Mouse (Mus musculus): ENCODE results near the gene Fam129b. TPM values are rescaled to one million over a fixed set of nuclear protein-coding genes. Genes with fewer than 3 reads are reported as not detected.

The Fam129b gene
- 11.9 and 12.4 TPM in 2 replicates for polyA plus RNA-seq (2016; fragmentation: Nextera tagmentation; extraction: Ambion mirVana)

- Histone ChIP-seq H3K4me3 (peak within 1 kb of the TSS; percentile 67), H3K4me2 (peak within 1 kb of the TSS; percentile 97), H3K36me3 (no peaks in the 10 kb centered on the region), H3K4me1 (peaks cover 58% of the 10 kb centered on the region), H3K27ac (peak within 1 kb of the TSS; percentile 3; the same call in 1 of the 2 replicates), H3K27me3 (replicated peaks) (peaks cover 37% of the 10 kb centered on the region), H3K9me3 (replicated peaks) (no peaks in the 10 kb centered on the region), H3K9ac (peak within 1 kb of the TSS; percentile 78)
- peak; percentile 84 for ATAC-seq
- WGBS (ENCODE audit: insufficient replicate concordance) = under 1% methylated on average over 58 of the region's 68 CpGs
Measured at GRCm38 (mm10) chr2:32875675-32876489, at the start of gene Fam129b. Fam129b (plus strand) TSS chr2:32876114.

GRCm38 (mm10) chr2:32828979-32829676 lies 46.8 kb upstream of the Fam129b start:
- peaks cover 7% of the 10 kb centered on the region for H3K4me1 ChIP-seq
- no peak overlapping the region for H3K4me3 ChIP-seq
- no peaks in the 10 kb centered on the region for H3K36me3 ChIP-seq
- no peak overlapping the region for H3K27ac ChIP-seq
- WGBS (ENCODE audit: insufficient replicate concordance) = 50% methylated on average over 11 of the region's 11 CpGs
- no peaks in the 10 kb centered on the region for H3K9me3 ChIP-seq (replicated peaks)
- no peak overlapping the region for H3K4me2 ChIP-seq
- no peaks in the 10 kb centered on the region for H3K27me3 ChIP-seq (replicated peaks)
- no peak for ATAC-seq
- no peak overlapping the region for H3K9ac ChIP-seq

- H3K9me3 ChIP-seq (replicated peaks) = no peaks in the 10 kb centered on the region
- no peaks in the 10 kb centered on the region for H3K27me3 ChIP-seq (replicated peaks)
- no peak overlapping the region for H3K9ac ChIP-seq
- peak overlapping the region; percentile 60 for H3K27ac ChIP-seq
- ATAC-seq = no peak
- no peaks in the 10 kb centered on the region for H3K36me3 ChIP-seq
- 26% methylated on average over 7 of the region's 7 CpGs for WGBS (ENCODE audit: insufficient replicate concordance)
- H3K4me3 ChIP-seq = no peak overlapping the region
- H3K4me2 ChIP-seq = no peak overlapping the region
- peaks cover 26% of the 10 kb centered on the region for H3K4me1 ChIP-seq
Measured at GRCm38 (mm10) chr2:32834496-32834895, 41.4 kb upstream of the Fam129b start.

GRCm38 (mm10) chr2:32835588-32835987 lies 40.3 kb upstream of the Fam129b start:
- H3K27me3 ChIP-seq (replicated peaks) = no peaks in the 10 kb centered on the region
- no peaks in the 10 kb centered on the region for H3K9me3 ChIP-seq (replicated peaks)
- H3K9ac ChIP-seq = no peak overlapping the region
- no peak for ATAC-seq
- H3K4me2 ChIP-seq = no peak overlapping the region
- no peak overlapping the region for H3K4me3 ChIP-seq
- no peak overlapping the region for H3K27ac ChIP-seq
- no peaks in the 10 kb centered on the region for H3K36me3 ChIP-seq
- H3K4me1 ChIP-seq = peaks cover 26% of the 10 kb centered on the region

- Histone ChIP-seq H3K36me3 (no peaks in the 10 kb centered on the region), H3K4me3 (no peak overlapping the region), H3K4me1 (peaks cover 26% of the 10 kb centered on the region), H3K4me2 (no peak overlapping the region), H3K27ac (no peak overlapping the region), H3K9ac (peak overlapping the region; percentile 6; the same call in 1 of the 2 replicates), H3K9me3 (replicated peaks) (no peaks in the 10 kb centered on the region), H3K27me3 (replicated peaks) (no peaks in the 10 kb centered on the region)
- WGBS (ENCODE audit: insufficient replicate concordance) = 59% methylated on average over 9 of the region's 9 CpGs
- ATAC-seq = no peak
Measured at GRCm38 (mm10) chr2:32838147-32838884, 37.6 kb upstream of the Fam129b start.

- Histone ChIP-seq H3K9me3 (replicated peaks) (no peaks in the 10 kb centered on the region), H3K27me3 (replicated peaks) (no peaks in the 10 kb centered on the region), H3K9ac (no peak overlapping the region), H3K4me2 (no peak overlapping the region), H3K36me3 (no peaks in the 10 kb centered on the region), H3K4me3 (no peak overlapping the region), H3K27ac (no peak overlapping the region), H3K4me1 (peaks cover 21% of the 10 kb centered on the region)
- no peak for ATAC-seq
- 55% methylated on average over 2 of the region's 2 CpGs for WGBS (ENCODE audit: insufficient replicate concordance)
Measured at GRCm38 (mm10) chr2:32839261-32839660, 36.7 kb upstream of the Fam129b start.

GRCm38 (mm10) chr2:32841099-32841498 lies 34.8 kb upstream of the Fam129b start:
- no peak overlapping the region for H3K4me3 ChIP-seq
- peaks cover 20% of the 10 kb centered on the region for H3K4me1 ChIP-seq
- ATAC-seq = no peak
- H3K4me2 ChIP-seq = no peak overlapping the region
- WGBS (ENCODE audit: insufficient replicate concordance) = 36% methylated on average over 5 of the region's 5 CpGs
- H3K9ac ChIP-seq = no peak overlapping the region
- H3K27ac ChIP-seq = no peak overlapping the region
- H3K36me3 ChIP-seq = no peaks in the 10 kb centered on the region
- H3K27me3 ChIP-seq (replicated peaks) = no peaks in the 10 kb centered on the region
- H3K9me3 ChIP-seq (replicated peaks) = no peaks in the 10 kb centered on the region

GRCm38 (mm10) chr2:32842558-32842957 lies 33.4 kb upstream of the Fam129b start:
- 25% methylated on average over 4 of the region's 4 CpGs for WGBS (ENCODE audit: insufficient replicate concordance)
- H3K4me3 ChIP-seq = no peak overlapping the region
- no peak overlapping the region for H3K27ac ChIP-seq
- H3K9me3 ChIP-seq (replicated peaks) = no peaks in the 10 kb centered on the region
- no peak overlapping the region for H3K4me2 ChIP-seq
- ATAC-seq = no peak
- no peaks in the 10 kb centered on the region for H3K36me3 ChIP-seq
- H3K9ac ChIP-seq = no peak overlapping the region
- 0 out of 2 replicates have a peak, but pooled peaks cover 3% of the 10 kb centered on the region for H3K27me3 ChIP-seq (replicated peaks)
- H3K4me1 ChIP-seq = peaks cover 31% of the 10 kb centered on the region

GRCm38 (mm10) chr2:32845572-32846100 lies 30.3 kb upstream of the Fam129b start:
- Histone ChIP-seq H3K4me2 (peak overlapping the region; percentile 98), H3K4me3 (peak overlapping the region; percentile 75), H3K27me3 (replicated peaks) (peaks cover 7% of the 10 kb centered on the region; the same call in 1 of the 2 replicates), H3K4me1 (peaks cover 26% of the 10 kb centered on the region), H3K9me3 (replicated peaks) (no peaks in the 10 kb centered on the region), H3K27ac (no peak overlapping the region), H3K9ac (peak overlapping the region; percentile 75; the same call in 1 of the 2 replicates), H3K36me3 (no peaks in the 10 kb centered on the region)
- no peak for ATAC-seq
- 8% methylated on average over 12 of the region's 12 CpGs for WGBS (ENCODE audit: insufficient replicate concordance)

GRCm38 (mm10) chr2:32846101-32846804 lies 29.7 kb upstream of the Fam129b start:
- Histone ChIP-seq H3K4me1 (peaks cover 26% of the 10 kb centered on the region), H3K4me3 (peak overlapping the region; percentile 75), H3K27ac (no peak overlapping the region), H3K27me3 (replicated peaks) (peaks cover 11% of the 10 kb centered on the region; the same call in 1 of the 2 replicates), H3K9ac (peak overlapping the region; percentile 75), H3K36me3 (no peaks in the 10 kb centered on the region), H3K9me3 (replicated peaks) (no peaks in the 10 kb centered on the region), H3K4me2 (peak overlapping the region; percentile 98)
- WGBS (ENCODE audit: insufficient replicate concordance) = under 1% methylated on average over 33 of the region's 33 CpGs
- ATAC-seq = no peak

GRCm38 (mm10) chr2:32846805-32847467 lies 29.0 kb upstream of the Fam129b start, which contains the start of gene Stxbp1:
Stxbp1 (minus strand) TSS chr2:32847245.
- Histone ChIP-seq H3K4me2 (peak within 1 kb of the TSS; percentile 98), H3K9me3 (replicated peaks) (no peaks in the 10 kb centered on the region), H3K27me3 (replicated peaks) (peaks cover 18% of the 10 kb centered on the region), H3K4me3 (peak within 1 kb of the TSS; percentile 75), H3K9ac (peak within 1 kb of the TSS; percentile 75), H3K4me1 (peaks cover 26% of the 10 kb centered on the region), H3K27ac (peak within 1 kb of the TSS; percentile 28; the same call in 1 of the 2 replicates), H3K36me3 (no peaks in the 10 kb centered on the region)
- WGBS (ENCODE audit: insufficient replicate concordance) = under 1% methylated on average over 77 of the region's 78 CpGs
- ATAC-seq = peak; percentile 96

All from liver, embryonic 12.5 days (tissue).